Mouse (Mus musculus): ENCODE data around the gene Dlat.
"Not testable (repeated sequence)": the region's sequence is repeated elsewhere in the genome, so short reads cannot be mapped to it uniquely, and the experiment has no call there.

Dlat gene

DNA sequence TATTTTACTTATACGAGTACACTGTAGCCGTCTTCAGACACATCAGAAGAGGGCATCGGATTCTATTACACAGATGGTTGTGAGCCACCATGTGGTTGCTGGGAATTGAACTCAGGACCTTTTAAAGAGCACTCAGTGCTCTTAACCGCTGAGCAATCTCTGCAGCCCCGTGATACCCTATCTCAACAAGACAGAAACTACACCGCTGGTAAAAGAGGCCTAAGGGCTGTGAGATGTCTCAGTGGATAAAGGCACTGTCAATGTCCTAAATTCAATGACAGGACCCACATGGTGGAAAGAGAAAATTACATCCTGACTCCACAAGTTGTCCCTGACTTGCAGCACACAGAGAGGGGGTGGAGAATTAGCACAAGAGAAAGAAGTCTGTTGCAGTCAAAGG lies 6.9 kb upstream of the Dlat start:
- intact Hi-C loops (cut with DNase I) = no loop called here

DNA sequence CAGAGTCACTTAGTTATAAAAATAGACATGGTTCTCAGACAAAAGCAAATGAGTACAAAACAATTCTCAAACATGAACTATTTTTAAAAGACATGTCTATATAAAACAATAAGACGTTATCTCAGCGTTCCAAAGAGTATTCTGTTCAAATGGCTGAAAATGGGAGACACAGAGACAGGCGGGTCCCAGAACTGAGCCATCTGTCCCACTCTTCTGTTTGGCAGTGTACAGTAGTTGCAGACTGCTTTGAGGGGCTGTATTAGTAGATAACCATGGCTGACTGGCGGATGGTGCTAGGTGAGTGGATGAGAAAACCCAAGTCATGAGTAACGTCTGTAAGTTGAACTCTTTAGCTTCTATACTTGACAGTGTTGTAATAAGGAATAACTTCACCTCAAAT lies 5.2 kb upstream of the Dlat start:
- intact Hi-C loops (cut with DNase I) = no loop called here

DNA sequence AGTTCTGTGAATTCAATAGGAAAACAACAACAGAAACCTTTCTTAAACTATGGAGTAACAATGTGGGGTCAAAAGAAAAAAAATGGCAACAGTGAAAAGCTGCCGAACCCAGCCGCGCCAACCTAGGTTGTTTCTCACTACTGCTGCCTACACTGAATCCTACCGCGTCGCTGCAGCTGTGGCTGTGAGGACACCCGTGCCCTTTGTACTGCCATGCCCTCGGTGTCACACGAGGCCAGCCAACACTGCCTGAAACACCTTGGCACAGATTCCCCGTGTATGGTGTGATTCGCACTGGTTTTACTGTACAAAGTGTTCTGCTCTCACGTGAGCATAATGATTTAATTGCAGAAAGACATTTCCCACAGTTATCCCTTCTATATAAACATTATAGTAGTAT lies 851 bp upstream of the Dlat start:
- intact Hi-C loops (cut with DNase I) = no loop called here

DNA sequence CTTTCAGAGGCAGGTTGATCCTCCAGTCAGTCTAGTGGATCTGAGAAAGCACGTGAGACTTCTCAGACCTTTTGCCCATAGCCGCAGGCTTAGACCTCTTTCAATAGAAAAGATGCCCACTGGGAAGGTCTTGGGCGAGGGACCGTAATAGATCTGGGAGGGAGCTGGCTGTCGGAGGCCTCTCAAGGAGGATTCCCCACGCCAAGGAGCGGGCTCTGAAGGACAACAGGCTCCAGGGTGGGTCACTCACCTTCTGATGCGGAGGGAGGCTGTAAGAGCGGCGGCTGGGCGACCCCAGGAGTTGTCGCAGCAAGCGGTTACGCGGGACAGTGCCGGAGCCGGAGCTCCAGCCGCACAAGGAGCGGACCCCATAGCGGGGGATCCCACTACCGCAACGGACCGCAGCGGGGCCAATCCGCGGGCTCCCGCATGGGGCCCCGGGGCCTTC lies 615 bp downstream of the Dlat start:
- intact Hi-C loops (cut with DNase I) = no loop called here

DNA sequence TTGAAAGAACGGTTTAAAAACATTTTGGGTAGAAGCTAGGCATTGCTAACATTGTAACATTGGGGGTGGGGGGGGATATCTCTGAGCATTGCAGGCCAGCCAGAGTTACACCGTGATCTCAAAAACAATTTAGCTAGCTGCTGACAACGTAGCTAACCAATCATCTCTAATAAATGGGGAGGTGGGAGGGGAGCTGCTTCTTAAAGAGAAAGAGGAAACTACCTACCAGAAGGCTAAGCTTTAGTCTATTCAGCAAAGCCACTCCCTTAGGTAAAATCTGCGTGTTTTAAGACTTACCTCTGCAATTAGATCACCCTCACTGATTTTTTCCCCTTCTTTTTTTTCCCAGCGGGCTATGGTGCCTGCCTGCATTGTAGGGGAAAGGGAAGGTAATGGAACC lies 1.2 kb downstream of the Dlat start:
- intact Hi-C loops (cut with DNase I) = no loop called here

DNA sequence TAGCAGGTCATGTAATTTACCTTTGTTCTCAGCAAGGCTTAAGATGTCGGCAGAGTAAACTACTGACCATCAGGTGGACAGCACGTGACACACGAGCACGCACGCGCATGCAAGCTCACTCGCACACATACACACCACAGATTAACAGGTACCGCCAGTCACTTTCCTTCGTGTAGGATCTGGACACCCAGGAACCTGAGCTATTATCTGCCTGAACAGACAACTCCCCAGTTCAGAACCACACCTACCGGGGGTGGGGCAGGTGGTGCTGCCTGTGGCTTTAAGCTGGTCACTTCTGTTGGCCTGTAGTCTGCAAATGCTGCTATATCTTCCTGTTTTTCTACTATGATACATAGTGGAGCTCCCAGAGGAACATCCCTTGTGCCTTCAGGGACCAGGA lies 9.1 kb downstream of the Dlat start:
- intact Hi-C loops (cut with DNase I) = no loop called here

DNA sequence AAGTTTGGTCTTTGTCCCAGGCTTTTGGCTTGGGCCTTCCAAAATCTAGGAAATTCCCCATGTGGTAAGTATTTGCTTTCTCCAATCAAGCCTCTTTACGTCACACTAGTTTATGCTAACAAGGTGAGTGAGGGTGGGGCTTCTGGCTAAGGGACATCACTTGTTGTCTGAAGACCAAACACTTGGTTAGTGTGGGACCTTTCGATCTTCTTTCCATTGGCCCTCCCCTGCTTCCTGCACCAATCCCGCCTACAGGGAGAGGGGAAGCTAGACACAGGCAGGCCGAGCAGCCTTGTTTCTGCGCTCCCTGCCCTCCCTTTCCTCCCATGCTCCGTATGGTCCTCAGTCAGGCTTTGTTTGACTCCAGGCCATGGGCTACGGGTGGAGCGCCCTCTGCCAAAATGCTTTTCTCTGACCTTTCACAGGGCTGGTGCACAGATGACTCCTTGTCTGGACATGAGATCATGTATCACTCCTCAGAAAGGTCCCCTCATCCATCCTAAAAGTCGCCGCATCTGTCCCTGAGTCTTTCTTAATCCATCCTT lies 12.7 kb downstream of the Dlat start:
- intact Hi-C loops (cut with DNase I) = no loop called here

DNA sequence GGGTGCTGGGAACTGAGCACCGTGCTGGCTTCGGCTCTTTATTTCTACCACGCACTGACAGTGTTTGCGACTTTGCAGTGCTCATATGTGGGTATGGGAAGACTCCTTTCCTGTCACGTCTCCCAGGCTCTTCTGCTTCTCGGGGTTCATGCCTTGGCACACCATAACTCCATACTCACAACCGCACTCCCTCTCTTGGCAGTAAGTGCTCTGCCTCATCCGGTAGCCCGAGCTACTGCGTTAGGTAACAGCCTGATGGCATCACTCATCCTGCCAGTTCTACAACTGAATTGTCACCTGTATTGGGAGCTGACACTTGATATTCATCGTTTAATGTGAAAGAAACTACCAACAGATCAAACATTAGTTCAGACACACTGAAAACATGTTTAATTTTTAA lies 25.3 kb downstream of the Dlat start:
- intact Hi-C loops (cut with DNase I) = no loop called here

DNA sequence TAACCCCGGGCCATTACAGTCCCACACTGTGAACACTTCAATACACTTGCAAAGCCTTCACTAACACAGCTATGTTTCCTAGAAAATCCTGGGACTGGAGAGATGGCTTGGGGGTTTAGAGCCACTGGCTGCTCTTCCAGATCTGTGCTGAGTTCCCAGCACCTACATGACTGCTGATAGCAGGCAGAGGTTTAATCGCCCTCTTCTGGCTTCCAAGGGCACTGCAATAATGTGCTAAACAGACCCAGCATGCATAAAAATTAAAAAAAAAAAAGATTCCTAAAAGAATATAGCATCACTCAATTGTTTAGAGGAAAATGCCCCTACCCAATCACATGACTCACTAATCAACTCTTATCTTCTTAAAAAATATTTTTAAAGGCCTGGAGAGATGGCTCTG lies 26.5 kb downstream of the Dlat start:
- intact Hi-C loops (cut with DNase I) = no loop called here

DNA sequence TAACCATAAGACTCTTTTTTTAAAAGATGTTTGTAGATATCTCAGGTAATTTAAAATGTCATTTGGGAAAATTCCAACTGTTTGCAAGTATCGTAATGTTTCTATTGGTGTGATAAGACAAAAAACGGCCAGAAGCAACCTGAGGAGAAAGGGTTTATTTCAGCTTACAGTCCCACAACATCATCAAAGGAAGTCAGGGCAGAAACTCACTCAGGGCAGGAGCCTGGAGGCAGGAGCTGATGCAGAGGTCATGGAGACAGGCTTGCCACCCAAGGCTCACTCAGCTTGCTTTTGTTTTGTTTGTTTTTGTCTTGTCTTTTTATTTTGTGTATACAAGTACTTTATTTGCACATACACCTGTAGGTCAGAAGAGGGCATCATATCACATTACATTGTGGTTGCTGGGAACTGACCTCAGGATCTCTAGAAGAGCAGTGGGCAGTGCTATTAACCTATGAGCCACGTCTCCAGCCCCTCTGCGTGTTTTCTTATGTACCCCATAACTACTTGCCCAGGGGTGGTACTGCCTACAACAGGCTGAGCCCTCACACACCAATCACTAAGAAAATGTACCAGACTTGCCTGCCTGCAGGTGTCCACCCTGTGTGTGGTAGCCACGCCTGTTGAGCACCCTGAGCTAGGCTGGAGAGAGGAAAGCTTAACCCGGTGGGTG lies 27.4 kb downstream of the Dlat start:
- intact Hi-C loops (cut with DNase I) = no loop called here

DNA sequence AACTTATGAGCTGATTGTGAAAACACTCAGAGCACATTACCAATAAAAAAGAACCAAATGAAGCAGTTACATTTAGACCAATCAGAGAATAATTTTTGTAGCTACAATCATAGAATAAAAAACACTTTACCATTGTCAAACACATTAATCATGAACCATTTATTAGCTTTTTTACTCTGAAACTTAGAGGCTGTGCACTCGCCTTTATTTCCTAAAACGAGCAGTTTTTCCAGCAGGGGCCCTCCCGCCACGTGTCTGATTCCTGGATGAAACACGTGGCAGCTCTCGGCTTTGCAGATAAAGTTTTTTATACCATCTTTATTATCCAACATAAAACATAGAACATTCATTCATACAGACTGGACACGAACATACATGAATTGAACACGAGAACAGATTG lies 28.7 kb downstream of the Dlat start:
- intact Hi-C loops (cut with DNase I) = not testable (repeated sequence)

DNA sequence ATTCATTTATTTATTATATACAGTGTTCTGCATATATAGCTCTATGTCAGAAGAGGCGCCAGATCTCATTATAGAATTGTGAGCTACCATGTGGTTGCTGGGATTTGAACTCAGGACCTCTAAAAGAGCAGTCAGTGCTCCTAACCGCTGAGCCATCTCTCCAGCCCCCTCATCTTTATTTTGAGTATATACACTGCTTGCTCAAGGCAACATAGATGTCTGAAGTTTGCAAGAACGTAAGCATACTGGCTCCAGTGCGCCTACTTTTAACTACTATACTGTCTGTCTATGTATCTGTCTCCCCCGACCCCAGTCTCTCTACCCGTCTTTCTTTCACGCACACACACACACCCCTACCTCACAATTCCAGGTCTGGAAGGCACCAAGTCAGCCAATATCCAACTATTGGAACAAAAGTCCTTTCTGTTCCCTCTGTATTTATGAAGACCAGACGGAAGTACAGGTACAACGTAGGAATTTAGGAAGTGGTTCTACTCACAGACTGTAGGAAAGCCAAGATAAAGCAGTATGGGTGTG lies 41.7 kb downstream of the Dlat start:
- intact Hi-C loops (cut with DNase I) = no loop called here

DNA sequence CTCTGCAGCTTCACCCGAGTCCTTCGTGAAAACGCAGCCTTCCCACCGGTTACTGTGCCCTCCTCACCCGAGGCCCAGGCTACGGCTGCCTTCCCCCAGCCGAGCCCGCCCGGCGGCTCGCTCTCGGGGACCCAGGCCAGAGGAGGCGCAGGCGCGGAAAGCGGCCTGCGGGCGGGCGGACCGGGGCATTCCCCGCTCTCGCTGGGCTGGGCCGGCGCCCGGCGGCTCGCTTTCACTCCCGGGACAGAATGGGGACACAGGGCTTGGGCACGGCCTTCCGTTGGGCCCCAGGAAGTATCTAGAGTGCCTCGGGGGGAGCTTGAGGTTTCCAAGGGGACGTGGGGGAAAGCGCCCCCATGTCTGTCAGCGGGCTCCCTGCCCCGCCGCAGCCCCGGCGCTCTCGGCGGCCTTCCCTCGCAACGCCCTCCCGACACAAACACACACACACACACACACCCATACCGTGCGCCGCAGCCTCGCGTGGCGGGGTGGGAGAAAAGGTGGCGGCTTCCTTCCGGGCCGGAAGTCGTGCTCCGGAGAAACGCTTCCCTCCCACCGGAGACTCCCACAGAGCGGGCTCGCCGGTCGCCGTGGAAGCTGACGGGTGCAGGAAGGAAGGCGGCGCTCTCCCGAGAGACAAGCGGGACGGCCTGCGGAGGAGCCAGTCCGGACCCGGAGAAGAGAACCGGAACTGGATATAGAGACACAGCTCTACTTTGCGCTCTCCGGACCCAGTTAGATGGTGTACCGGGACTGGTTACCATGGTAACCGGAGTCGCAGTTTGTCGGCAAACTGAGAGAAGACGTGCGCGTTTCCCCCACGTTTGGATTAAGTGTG lies 42.6 kb downstream of the Dlat start, which contains the start of the genes Pih1d2 and Nkapd1:
Gene Pih1d2 (plus strand): TSS at position 556 of the 838 bp plus-strand sequence.
Gene Nkapd1 (minus strand): TSS at position 699 of the 838 bp plus-strand sequence.
- intact Hi-C loops (cut with DNase I) = no loop called here

DNA sequence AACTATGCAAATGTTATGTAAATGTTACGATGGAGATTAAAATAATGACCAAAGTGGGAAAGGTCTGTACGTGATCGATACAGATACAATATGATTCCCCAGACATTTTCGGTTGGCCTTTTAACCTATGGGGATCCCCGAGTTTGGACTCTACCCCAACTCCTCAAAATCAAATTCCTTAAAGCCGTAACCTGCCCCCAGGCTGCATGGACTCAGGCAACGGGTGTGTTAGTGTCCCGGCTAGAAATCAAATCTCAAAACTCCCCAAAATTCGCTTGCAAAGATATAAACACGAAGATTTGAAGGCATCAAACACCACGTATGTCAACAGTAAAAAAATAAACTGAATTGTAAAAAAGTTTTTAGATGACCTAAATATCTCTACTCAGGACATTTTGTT lies 43.4 kb downstream of the Dlat start:
- intact Hi-C loops (cut with DNase I) = no loop called here

DNA sequence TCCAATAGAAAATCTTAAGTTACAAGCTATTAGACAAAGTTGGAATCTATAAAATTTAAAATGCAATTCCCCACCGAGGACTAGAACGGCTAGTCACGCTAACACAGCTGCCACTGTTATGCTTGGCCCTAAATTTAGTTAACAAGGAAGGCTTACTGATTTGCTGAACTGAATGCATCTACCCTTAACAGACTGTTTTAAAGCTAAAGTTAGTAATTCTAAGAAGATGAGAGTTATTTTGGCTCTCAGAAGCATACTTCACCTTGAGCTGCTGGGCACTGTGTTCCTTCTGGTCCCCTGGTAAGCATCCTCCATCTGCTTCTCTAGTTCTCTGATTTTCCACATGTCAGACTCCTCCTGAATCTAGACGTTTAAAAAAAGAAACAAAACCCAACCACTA lies 47.5 kb downstream of the Dlat start:
- intact Hi-C loops (cut with DNase I) = no loop called here

DNA sequence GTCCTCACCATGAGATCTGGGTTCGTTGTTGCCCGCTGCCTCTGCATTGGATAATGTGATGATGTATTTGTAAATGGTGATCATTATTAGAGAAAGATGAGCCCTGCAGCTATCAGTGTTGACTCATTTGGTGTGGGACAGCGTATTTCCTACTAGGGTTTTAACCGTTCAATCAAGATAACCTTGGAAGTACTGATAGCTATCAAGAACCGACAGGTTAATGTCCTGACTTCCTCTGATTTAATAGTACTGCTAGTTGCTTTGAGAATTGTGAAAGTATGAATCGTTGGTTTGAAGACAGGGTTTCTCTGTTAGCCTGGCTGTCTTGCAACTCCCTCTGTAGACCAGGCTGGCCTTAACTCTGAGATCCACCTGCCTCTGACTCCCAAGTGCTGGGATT lies 55.2 kb downstream of the Dlat start:
- intact Hi-C loops (cut with DNase I) = no loop called here

DNA sequence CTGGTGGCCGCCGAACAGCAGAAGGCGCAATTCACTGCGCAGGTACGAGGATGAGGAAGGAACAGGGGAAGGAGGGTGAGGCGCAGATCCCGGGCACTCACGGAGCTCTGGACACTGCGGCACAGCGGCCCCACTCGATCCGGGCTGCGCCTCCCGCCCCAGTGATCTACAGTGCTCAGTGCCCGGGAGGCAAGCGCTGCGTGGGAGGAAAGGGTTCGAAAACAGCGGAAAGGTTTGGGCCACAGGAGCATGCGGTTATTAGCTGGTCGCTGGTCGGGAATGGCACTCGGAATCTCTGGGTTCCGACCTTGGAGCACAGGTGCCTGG lies 55.6 kb downstream of the Dlat start:
- intact Hi-C loops (cut with DNase I) = no loop called here

DNA sequence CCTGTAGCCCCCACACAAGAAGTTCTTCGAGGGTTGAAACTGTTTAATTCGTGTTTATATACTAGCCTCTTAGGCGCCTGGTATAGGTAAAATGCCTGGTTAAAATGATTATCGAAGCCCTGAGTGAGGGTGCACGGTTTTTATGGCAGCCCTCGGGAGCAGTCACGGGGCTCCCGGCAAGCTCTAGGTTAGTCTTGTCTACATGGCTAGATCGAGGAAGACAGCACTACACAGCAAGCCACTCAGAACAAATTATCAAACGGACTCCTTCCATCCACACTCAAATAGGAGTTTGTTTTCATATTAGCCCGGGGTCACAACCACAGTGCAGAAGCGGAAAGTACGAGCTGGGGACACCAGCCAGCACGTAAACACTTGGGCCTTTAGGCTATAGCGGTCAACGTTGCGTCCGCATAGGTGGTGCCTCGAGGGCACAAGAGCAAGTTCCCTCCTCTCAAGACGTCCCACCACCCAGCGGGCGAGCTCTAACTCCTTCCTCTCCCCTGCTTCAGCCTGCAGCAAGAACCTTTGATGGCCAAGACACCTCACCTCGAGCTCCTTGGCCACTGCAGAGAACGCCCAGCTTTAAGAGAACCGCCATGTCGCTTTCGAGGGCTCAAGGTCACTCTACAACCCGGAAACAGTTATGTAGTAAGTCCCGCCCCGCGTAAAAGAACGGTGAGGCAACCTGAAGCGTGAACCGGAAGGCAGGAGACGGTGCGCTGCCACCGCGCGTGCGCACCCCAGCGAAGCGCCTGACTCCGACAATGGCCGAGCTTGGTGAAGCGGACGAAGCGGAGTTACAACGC lies 56.2 kb downstream of the Dlat start, which contains the start of the genes Sdhd and Timm8b:
Gene Sdhd (minus strand): TSS at position 624 of the 809 bp plus-strand sequence.
Gene Timm8b (plus strand): TSS at position 722 of the 809 bp plus-strand sequence.
- intact Hi-C loops (cut with DNase I) = no loop called here

DNA sequence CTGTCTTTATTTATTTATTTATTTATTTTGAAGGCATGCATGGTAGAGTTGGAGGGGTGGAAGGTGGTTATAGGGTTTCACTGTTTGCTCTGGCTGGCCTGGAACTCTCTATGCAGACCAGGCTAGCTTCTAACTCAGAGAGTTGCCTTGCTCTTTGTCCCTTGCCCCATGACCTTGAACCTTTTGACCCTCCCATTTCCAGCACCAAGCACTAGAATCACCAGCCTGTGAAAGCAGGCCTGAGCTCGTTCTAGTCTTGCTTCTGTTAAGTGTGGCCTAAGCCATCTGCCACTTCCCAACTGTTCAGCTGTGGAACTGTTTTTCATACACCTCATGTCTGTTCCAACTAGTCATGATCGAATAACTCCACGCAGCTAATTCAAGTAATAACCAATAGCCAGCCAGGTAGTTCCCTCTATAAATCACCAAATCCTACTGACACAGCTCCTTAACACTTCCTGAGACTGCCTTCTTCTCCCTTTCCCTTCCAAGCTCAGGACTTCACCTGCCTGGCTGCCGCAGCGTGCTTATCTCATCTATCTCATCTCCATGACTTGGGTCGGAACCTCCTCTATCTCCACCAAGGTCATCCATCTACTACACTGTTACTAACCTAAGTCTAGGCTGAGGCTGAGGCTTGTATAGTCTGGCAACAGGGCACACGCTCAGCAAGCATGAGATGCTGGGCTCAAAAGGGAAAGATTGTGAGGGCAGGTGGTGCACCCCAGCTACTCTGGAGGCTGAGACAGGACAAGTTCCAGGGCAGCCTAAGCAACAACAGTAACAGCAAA lies 57.3 kb downstream of the Dlat start:
- intact Hi-C loops (cut with DNase I) = no loop called here

DNA sequence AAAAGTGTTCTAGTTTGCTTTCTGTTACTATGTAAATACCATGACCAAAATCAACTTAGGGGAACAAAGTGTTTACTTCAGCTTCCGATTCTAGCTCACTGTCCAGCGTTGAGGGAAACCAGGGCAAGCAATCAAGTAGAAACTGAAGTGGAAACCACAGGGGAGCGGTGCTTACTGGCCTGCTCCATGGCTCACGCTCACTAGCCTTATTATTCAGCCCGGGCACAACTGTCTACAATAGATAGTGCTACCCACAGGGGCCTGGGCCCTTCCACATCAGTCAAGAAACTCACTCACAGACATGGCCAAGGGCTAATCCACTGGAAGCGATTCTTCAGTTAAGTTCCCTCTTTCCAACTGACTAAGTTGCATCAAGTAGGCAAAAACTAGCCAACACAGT lies 58.0 kb downstream of the Dlat start:
- intact Hi-C loops (cut with DNase I) = no loop called here

All from adrenal gland (tissue).